Mouse (Mus musculus) megakaryocyte, embryonic 14.5 days (primary cell): Measurements from ENCODE around the gene Slc22a5. TPM values are rescaled to one million over a fixed set of nuclear protein-coding genes. Genes with fewer than 3 reads are reported as not detected.

Experiments
- H3K27me3 ChIP-seq: replicated peaks from 2 replicates; pipeline ENCODE3; 2012; ENCODE audit warnings: inconsistent platforms
- H3K36me3 ChIP-seq: replicated peaks from 2 replicates; pipeline ENCODE3; 2012; ENCODE audit warnings: low read length, inconsistent platforms, mixed read lengths
- H3K4me1 ChIP-seq: 2 replicates; pipeline ENCODE4 v1.6.1; 2012; ENCODE audit warnings: inconsistent platforms
- H3K4me3 ChIP-seq: replicated peaks from 2 replicates; pipeline ENCODE3; 2012; ENCODE audit warnings: moderate library complexity, mild to moderate bottlenecking, inconsistent platforms
- H3K9me3 ChIP-seq: 2 replicates; pipeline ENCODE4 v1.6.1; 2012; ENCODE audit warnings: inconsistent platforms
- FLI1 ChIP-seq: IDR thresholded peaks from 2 replicates; pipeline ENCODE4 v1.6.1; 2012; ENCODE audit warnings: low read length, inconsistent platforms, mixed read lengths
- polyA plus RNA-seq: library from polyadenylated mRNA; stranded (reverse); fragments of >175 nt; gene quantifications from 2 replicates; pipeline ENCODE4 v1.2.3, GENCODE M21; 2012; ENCODE audit warnings: low replicate concordance; ENCODE audit not compliant: insufficient read depth

Gene Slc22a5
- polyA plus RNA-seq, 1 experiment = 4.7 TPM

DNA sequence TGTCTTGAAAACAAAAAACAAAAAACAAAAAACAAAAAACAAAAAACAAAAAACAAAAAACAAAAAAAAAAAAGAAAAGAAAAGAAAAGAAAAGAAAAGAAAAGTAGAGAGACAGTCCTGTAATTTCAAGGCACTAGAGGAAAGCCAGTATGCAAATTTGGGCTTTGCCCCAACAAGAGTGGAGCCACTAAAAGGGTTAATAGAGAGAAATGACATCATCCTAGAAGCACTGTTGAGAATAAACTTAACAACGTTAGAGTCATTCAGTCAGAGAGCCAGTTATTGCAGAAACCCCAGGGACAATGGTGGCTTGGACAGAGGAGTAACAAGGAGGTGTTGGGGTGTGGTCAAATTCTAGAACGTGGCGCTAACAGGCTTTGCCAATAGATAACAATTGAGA, 76.7 kb downstream of the Slc22a5 start:
- no peaks in the 10 kb centered on the region for H3K9me3 ChIP-seq
- H3K4me3 ChIP-seq = no peak overlapping the region
- TF ChIP-seq FLI1 = no peak
- H3K27me3 ChIP-seq = peaks cover 9% of the 10 kb centered on the region
- H3K36me3 ChIP-seq = no peaks in the 10 kb centered on the region
- peaks cover 29% of the 10 kb centered on the region for H3K4me1 ChIP-seq

Other genes starting within 250 kb of the Slc22a5 start
- 2.9 and 3.2 TPM in 2 replicates for gene Rad50, start 184.3 kb downstream of the Slc22a5 start, polyA plus RNA-seq
- not detected in 2 replicates for gene Il5, start 170.9 kb downstream of the Slc22a5 start, polyA plus RNA-seq
- gene Irf1, start 121.6 kb downstream of the Slc22a5 start, polyA plus RNA-seq = 5.1 TPM in 1 of 2 replicates, not detected in the other
- gene Gm17334, start 118.5 kb downstream of the Slc22a5 start, polyA plus RNA-seq = not detected in 2 replicates
- gene Gm12216, start 32.4 kb downstream of the Slc22a5 start, polyA plus RNA-seq = not detected in 2 replicates
- gene Slc22a21, start 88.7 kb upstream of the Slc22a5 start, polyA plus RNA-seq = 0.29 TPM in 1 of 2 replicates, not detected in the other
- 0.04 and 5.0 TPM in 2 replicates for gene Slc22a4, start 136.4 kb upstream of the Slc22a5 start, polyA plus RNA-seq
- gene Pdlim4, start 177.4 kb upstream of the Slc22a5 start, polyA plus RNA-seq = 14.3 TPM in 1 of 2 replicates, not detected in the other
- gene P4ha2, start 208.4 kb upstream of the Slc22a5 start, polyA plus RNA-seq = 0.29 TPM in 1 of 2 replicates, not detected in the other